Mouse (Mus musculus) cerebellum, postnatal 10 days (tissue): Measurements from ENCODE around the gene Schip1.

Experiments
- DNase-seq, 2 experiments: peaks; one replicate each; pipeline ENCODE4 v3.0.0; 2021; ENCODE audit warnings: mixed read lengths in 2 of 2

Gene Schip1

GRCm38 (mm10) chr3:68630261-68630660 lies 565.7 kb downstream of the Schip1 start:
- DNase-seq, result no peak

DNA sequence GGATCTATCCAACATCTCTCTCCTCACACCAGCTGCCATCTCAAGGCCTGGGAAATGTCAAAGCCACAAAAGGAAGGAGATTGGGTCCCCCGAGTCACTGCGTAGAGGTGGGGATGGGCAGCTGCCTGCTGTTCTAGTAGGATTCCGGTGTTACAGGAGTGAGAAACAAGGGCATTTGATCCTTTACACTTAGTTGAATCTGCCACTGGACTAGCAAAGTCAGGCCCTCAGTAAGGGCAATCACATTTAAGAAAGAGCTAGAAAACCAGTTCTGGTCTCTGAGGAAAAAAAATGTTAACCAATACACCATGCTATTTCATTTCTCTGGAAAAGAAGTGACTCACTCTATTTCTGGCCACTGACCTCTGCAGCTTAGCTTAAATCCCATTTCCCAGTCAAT lies 566.2 kb downstream of the Schip1 start:
- no peak for DNase-seq

GRCm38 (mm10) chr3:68632714-68633113 lies 568.1 kb downstream of the Schip1 start:
- no peak for DNase-seq

DNA sequence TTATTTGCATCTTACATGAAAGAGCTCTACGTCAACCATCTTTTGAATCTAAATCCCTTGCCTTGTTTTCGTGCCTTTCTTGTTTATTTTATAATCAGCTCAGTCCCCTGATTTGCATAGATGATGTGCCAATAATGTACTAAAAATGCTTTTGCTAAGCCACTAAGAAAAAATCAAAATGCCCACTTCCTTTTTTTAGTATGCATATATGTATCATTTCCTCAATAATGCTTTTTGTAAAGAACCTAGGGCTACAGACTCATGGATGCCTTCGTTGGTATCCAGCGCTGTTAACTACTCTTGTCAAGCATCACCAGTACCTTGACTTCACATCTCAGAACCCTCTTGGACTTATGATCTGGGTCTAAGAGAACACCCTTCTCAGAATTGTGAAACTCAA lies 569.0 kb downstream of the Schip1 start:
- no peak for DNase-seq

DNA sequence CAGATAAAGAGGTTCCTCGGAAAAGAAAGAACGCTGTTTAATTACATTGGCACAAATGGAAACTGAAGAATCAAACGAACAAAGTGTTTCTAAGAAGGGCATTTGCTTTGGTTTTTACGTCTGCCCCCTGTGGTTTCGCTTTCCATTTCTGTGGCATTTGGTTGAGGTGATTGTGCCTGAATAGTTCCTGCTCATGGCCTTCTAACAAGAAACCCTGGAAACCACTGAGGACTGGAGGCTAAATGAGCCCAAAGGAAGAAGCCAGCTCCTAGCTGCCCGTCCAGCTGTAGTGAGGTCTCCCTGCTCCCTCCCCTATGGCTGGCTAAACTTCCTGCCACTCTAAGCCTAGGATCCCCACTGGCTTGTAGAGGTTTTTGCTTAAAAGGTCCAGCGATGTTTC lies 573.4 kb downstream of the Schip1 start:
- no peak for DNase-seq

DNA sequence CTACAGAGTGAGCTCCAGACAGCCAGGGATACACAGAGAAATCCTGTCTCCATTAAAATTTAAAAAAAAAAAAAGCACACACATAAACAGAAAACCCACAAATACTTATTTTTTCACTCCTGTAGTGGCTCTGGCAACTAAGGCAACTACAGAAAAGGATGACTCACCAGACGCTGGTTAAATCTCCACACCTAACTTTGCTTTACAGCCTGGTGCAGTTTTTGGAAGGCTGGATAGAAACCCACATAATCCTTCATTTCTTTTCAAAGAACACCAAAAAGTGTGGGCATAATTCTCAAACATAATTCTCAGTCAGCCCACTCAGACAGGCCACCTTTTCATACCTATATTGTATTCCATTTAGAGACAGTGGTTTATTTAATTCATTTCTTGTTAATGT lies 574.1 kb downstream of the Schip1 start:
- DNase-seq, result no peak

DNA sequence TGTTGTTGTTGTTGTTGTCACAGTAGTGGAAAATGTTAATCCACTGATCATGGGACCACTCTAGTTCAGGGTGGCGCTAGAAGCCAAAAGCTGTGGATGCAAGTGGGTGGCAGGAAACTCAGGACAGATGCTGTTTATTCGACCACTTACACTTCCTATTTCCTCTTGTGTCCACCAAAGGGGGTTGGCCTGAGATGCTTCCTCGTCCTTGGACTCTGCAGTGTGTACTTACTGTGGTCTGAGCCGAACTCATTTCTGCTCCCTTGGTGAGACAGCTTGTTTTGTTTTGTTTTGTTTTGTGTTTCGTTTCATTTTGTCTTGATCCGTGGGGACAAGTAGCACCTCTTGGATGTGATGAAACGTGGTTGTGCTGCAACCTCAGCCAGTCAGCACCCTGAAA lies 578.3 kb downstream of the Schip1 start:
- no peak for DNase-seq

DNA sequence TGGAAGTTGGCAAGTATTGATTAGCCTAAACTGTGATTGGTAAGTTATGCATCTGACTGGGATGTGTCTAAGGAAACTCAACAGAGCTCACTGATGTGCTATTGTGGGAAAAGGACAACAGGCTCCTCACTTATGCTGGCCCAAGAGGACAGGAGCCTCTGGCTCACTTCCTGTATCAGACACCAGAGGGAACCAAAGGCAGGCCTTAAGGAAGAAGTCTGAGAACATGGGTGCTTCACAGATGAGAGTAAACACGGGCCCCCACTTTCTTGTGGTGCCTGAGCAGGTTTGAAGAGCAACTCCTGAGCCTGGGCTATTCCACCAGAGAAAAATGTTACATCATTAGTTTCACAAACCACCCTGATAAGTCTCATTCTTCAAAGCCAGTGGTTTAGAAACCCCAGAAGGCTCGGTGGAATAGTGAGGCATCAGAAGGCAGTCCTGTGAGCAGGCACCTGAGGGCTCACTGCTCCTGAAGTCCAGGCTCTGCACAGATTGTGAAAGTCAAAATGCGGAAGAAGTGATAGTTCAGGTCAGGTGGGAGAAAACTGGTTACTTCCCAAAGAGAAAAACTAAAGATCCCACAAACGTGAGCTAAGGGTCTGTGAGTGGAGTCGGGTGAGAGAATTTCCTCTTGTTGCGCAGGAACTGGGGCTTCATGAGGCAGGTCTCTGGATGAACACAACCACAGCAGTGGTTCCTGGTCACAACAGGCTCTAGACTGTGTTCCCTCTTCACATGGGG lies 582.0 kb downstream of the Schip1 start:
- DNase-seq, result peak; percentile 33 to 38

- DNase-seq, result no peak
These were observed 582.7 kb downstream of the Schip1 start for GRCm38 (mm10) chr3:68647282-68647681.

DNA sequence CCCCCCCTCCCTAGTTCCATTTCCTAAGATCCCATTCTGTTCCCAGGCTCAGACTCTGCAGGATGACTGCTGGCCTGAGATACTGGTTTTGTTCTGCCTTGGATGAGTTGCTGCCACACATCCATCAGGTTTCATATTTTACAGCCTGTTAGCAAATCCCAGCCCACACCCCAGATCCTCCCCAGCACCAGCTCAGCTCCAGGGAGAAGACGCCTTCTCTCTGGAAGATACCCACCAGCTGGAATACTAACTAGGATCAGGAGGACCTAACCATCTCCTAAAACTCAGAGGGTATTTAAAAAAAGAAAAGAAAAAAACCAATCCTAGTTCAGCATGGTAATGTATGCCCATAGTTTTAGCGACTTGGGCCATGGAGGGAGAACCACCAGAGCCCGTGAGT lies 585.6 kb downstream of the Schip1 start:
- no peak for DNase-seq

DNA sequence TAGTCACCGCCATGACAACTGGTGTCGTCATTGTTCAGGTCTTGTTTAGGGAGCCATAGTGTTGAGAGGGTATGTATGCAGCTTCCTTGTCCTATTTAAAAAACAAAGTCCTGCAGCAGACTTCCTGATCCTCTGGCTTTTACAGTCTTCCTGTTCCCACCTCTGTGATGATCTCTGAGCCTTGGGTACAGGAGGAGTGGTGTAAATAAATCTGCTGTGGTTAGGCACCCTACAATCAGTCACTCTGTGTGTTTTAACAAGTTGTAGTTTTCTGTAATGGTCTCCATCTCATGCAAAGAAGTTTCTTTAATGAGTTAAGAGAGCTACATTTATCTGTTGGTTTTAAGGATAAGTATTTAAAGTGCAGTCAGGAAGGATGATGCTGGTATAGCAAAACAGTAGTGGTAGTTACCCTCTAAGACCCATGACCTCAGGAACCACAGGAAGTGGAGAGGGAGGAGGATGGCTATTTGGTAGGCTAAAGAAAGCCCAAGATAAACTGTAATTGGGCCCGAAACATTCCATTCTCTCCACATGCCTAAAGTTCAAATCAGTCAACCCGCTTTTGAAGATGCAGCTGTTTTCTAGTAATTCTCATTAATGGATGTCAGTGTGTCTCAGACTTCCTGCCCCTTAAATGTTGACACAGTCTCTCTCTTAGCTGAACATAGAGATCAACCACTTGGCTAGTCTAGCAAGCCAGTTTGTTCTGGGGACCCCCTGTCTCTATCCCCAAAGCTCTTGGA lies 592.2 kb downstream of the Schip1 start:
- no peak for DNase-seq

GRCm38 (mm10) chr3:68657589-68658245 lies 593.1 kb downstream of the Schip1 start:
- no peak for DNase-seq

- no peak for DNase-seq
These were observed 595.4 kb downstream of the Schip1 start for GRCm38 (mm10) chr3:68659996-68660395.

- peak; percentile 61 to 75 for DNase-seq
These were observed 595.9 kb downstream of the Schip1 start for GRCm38 (mm10) chr3:68660538-68660937.

DNA sequence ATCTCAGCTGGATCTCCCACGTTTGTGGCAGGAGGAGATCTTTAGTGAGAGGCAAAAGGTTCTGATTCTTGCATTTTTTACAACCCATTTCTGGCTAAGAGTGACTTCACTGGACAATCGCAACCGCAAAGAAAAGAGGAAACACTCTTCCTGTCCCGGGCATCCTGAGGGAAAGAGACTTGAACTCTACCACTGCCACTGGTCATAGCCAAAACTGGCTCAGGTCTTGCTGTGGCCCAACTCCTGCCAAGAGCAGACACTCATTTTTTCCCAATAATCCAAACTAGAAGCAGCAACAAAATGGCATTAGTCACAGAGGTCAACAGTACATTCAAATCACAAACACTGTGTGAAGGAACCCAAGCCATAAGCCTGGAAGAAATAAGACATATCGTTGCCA lies 597.8 kb downstream of the Schip1 start:
- DNase-seq, result no peak

GRCm38 (mm10) chr3:68664337-68664736 lies 599.7 kb downstream of the Schip1 start:
- no peak for DNase-seq

DNA sequence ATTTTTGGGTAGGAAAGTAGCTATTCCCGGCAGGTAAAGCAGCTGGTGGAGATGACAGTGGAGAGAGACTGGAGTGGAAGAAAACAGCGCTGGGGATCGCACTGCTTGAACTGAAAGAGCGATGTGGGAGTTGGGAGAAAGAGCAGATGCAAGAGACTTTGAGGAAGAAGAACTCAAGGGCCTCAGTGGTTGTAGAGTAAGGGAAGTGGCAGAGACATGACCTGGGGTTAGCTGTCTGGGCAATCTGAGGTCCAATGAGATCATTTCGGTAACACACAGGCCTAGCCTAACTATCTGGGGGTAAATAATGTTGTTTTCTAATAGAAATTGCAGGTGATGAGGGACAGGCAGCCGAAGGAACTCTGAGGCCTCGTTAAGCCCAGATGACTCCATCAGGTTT lies 601.8 kb downstream of the Schip1 start:
- DNase-seq, result no peak

DNA sequence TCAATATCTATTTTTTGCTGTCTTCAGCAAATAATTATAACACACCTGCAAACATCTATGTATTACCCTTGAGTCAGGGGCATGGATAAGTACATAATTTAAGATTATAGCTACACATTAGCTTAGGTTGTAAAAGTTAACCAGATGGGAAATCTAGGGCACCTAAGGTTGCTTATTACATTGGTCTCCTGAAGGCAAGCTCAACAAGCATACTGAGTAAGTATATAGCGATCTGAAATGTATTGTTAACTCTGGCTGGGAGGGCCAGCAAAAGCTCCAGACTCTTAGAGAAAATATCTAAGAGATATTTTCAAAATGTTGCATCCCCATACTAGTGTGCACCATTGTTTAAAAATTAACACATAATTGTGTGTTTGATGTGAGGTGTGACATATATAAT lies 603.2 kb downstream of the Schip1 start:
- DNase-seq, result no peak

- no peak for DNase-seq
These were observed 604.9 kb downstream of the Schip1 start for GRCm38 (mm10) chr3:68669418-68669974.

DNA sequence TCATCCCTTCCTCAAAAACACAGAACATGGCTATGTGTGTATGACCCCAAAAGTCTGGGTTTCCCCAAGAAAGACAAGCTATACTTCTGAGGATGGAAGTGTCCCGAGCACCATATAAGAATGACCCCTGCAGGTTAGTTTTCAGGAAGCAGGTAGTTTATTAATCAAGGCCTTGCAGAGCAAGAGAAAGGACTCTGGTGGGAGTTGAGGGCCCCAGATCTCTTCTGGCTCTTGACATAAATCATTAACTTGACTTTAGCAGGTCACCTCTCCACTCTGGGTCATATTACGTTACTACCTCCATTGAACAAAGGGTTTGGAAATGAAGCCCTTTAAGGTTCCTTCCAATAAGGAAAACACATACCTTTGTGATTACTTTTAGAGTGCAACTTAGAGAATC lies 610.1 kb downstream of the Schip1 start:
- DNase-seq, result no peak

DNA sequence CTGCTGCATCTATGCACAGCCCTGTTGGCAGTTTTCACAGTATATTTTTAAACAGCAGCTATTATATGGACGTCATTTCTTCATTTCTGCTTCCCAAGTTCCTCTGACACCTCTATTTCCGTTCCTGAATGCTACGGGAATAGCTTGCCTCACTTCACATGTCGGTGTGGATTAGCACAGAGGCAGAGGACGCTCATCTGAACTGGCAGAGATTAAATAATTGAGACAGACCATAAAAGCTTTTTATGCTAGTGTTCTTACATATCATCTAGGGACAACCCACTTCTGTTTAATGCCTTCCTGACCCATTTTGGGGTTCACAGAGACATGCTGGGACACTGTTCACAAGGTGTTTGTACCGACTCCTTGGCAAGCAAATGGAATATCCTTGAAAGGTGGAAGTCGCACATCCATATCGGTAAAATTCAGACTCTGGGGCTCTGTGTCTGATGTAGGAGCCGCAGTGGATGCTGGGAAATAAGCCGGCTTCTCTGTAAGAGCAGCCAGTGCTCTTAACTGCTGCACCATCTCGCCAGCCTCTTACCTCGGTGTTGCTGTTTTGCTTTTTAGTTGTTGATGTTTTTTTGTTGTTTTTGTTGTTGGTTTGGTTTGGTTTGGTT lies 610.7 kb downstream of the Schip1 start:
- DNase-seq, result no peak
